Mouse (Mus musculus) erythroblast, embryonic 14.5 days (primary cell): ENCODE measurements around the gene 4931409K22Rik.

Experiments used
- GATA1 ChIP-seq: IDR thresholded peaks from 2 replicates; pipeline ENCODE4 v1.6.1; 2012; ENCODE audit warnings: low read length, inconsistent platforms, mixed read lengths
- TAL1 ChIP-seq: IDR thresholded peaks from 3 replicates; pipeline ENCODE4 v1.6.1; 2012; ENCODE audit warnings: low read length, inconsistent platforms, mixed read lengths

DNA sequence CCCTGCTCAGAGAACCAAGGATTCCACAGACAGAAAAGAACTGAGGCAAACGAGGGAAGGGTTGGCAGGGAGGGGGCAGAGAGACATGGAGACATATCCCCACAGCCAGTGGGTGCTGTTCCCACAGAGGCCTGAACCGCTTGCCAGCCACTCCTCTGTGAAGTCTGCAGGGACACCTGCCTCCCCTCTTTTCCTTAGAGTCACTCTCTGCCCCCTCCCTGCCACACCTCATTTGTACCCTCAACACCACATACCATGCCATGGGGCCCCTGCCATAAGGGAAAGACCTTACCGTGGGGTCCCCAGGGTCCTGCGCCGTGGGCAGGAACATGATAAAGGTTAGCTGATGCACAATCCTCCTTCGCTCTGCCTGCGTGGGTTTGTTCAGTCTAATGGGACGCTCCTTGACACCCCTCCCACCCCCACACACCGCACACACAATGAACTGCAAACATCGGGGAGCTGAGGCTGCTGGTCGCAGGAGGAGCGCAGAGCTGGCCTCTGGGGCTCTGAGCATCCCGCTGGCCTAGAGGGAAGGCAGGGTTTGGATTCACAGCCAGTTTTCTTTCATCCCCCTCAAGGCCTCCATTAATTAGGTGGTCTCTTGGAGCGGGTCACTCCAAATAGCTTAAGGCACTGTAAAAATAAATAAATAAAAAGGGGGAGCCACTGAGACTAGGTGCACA lies 49.5 kb upstream of the 4931409K22Rik start:
- no peak for TF ChIP-seq GATA1
- no peak for TF ChIP-seq TAL1
